Mouse (Mus musculus): Measurements from ENCODE around the gene Padi6.

DNA sequence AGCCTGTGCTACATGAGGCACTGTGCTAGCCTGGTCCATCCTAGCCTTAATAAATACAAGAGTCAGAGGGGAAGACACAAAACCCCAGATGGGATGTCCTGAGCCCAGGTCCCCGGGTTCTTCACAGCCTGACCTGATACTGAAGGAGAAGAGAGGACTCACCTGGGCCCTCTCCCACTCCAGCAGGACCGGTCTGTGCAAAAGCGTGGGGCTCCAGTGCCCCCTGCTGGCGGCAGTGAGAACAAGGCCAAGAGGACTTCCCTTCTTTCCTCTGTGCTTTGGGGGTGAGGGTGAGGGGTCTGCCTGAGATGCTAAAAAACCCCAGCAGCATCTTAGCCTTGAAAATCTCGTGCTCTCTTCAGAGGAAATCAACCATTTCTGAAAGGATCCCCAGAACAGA lies 63.4 kb downstream of the Padi6 start:
- TF ChIP-seq CTCF (IDR thresholded peaks at IDR 0.05; ENCODE audit: borderline replicate concordance, insufficient read depth, low read length): peak; percentile 70; the same call in 1 of the 2 replicates
- TF ChIP-seq POLR2A (IDR thresholded peaks at IDR 0.05; ENCODE audit: low read depth, low read length): no peak
